Mouse (Mus musculus) embryonic facial prominence, embryonic 12.5 days (tissue): ENCODE measurements around the gene Rab40b. TPM values are rescaled to one million over a fixed set of nuclear protein-coding genes. Genes with fewer than 3 reads are reported as not detected.
A peak's percentile ranks its signal among the peaks of the same experiment; 100 is the strongest.

Experiments
- ATAC-seq: fragments of 200-750 bp; cut with Nextera tagmentation; 2 replicates; pipeline ENCODE4 v1.8.0; 2017; ENCODE audit not compliant: insufficient number of reproducible peaks, insufficient read depth, low FRiP score, low TSS enrichment
- H3K27ac ChIP-seq: fragments of 300-500 bp; sonication (generic); 2 replicates; pipeline ENCODE4 v1.5.1; 2016; ENCODE audit warnings: mild to moderate bottlenecking
- H3K27me3 ChIP-seq: fragments of 300-500 bp; sonication (generic); 2 replicates; pipeline ENCODE4 v1.6.1; 2016; ENCODE audit warnings: mild to moderate bottlenecking, moderate library complexity
- H3K36me3 ChIP-seq: fragments of 300-500 bp; sonication (generic); 2 replicates; pipeline ENCODE4 v1.6.1; 2016; ENCODE audit warnings: mild to moderate bottlenecking
- H3K4me1 ChIP-seq: fragments of 300-500 bp; sonication (generic); 2 replicates; pipeline ENCODE4 v1.6.1; 2016
- H3K4me2 ChIP-seq: fragments of 300-500 bp; sonication (generic); replicated peaks from 2 replicates; pipeline ENCODE4 v1.6.1; 2016; ENCODE audit warnings: mild to moderate bottlenecking, moderate library complexity
- H3K4me3 ChIP-seq: fragments of 300-500 bp; sonication (generic); 2 replicates; pipeline ENCODE4 v1.5.1; 2016; ENCODE audit warnings: mild to moderate bottlenecking
- H3K9ac ChIP-seq: fragments of 300-500 bp; sonication (generic); 2 replicates; pipeline ENCODE4 v1.6.1; 2016; ENCODE audit warnings: mild to moderate bottlenecking, moderate library complexity
- H3K9me3 ChIP-seq: fragments of 300-500 bp; sonication (generic); 2 replicates; pipeline ENCODE4 v1.6.1; 2016; ENCODE audit warnings: mild to moderate bottlenecking, moderate library complexity
- WGBS: fragments of 180-500 bp; shearing (Covaris S2); methylation state at CpG from one replicate; pipeline ENCODE4 v1.1.7; 2016; 5-methylcytosine and 5-hydroxymethylcytosine counted together
- polyA plus RNA-seq: library from polyadenylated mRNA; unstranded; fragments of >200 nt; fragmentation: Nextera tagmentation; extraction: Ambion mirVana; gene quantifications from 2 replicates; pipeline ENCODE4 v1.2.1, GENCODE M21; 2016

Gene Rab40b
- polyA plus RNA-seq, 1 experiment from 2014 or later: 8.9 TPM

DNA sequence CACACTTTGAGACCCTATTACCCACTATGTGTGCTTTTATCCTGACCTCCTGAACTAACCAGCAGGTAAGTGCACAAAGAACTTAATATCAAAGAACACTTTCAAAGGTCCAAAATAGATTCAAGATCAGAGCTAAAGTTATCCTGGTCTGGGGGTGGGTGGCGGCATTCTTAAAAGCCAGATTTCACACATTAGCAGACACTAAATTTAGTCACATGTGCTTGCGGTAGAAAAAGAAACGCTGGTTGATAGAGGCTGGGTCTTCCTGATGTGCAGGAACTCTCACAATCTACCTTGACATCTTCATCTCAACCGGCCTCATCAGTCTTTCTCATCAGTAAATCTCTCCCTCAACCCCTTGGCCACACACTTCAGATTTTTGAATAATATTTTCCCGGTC lies 26.7 kb upstream of the Rab40b start:
- no peaks in the 10 kb centered on the region for H3K4me1 ChIP-seq
- no peak for ATAC-seq
- H3K4me3 ChIP-seq: no peak overlapping the region
- no peaks in the 10 kb centered on the region for H3K9me3 ChIP-seq
- no peak overlapping the region for H3K4me2 ChIP-seq
- no peaks in the 10 kb centered on the region for H3K27me3 ChIP-seq
- WGBS: 89% methylated on average over 5 of the region's 5 CpGs
- H3K9ac ChIP-seq: no peak overlapping the region
- H3K36me3 ChIP-seq: no peaks in the 10 kb centered on the region
- H3K27ac ChIP-seq: no peak overlapping the region

DNA sequence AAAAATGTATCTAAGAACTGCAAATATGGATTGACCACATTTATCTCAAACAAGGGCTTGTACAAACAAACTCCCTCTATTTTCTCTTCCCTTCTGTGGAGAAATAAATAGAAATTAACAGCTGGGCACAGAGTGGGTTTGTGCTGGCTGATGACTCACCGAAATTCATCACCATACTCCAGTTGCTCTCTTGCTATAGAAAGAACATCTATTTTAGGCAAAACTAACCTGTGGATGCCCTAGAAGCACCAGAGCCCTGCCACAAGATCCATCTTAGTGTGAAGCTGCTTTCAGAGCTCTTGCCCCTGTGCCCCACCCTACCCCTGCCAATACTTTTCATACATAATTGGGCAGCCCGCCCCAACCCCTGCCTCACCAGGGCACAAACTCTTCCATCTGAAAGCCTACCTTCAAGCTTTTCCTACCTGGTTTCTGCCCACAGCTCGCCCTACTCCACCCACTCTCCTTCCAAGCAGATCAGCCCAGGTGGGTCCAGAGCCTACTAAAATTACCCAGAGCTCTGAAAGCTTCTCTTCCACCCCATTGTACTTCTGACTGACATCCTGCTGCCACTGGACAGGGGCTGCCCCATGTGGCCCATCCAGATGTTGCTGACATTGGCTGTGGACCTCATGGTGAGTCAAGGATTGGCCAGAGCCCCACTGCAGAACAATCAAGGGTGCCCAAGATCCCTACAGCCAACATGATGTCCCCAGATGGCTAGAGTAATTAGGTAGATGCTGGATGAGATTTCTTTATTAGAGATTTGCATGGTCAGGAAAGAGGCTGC lies 19.5 kb upstream of the Rab40b start:
- Histone ChIP-seq H3K4me3 (no peak overlapping the region), H3K4me2 (no peak overlapping the region), H3K27me3 (no peaks in the 10 kb centered on the region), H3K9ac (no peak overlapping the region), H3K4me1 (no peaks in the 10 kb centered on the region), H3K36me3 (no peaks in the 10 kb centered on the region), H3K9me3 (no peaks in the 10 kb centered on the region), H3K27ac (no peak overlapping the region)
- 60% methylated on average over 3 of the region's 3 CpGs for WGBS
- ATAC-seq: no peak

DNA sequence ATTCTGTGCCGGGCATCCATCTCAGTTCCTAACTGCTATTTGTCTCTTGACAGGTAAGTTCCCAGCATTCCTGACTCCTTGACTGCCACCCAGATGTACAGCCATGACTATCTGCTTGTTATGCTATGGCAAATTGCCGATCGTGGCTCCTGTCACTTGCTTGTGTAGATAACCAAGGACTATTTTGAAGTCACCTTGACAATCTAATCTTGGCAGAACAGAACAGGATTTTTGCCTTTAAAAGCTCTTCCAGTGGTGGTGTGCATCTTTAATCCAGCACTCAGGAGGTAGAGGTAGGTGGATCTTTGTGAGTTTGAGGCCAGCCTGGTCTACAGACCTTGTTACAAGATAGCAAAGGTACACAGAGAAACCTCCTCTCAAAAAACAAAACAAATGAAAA lies 4.4 kb upstream of the Rab40b start:
- no peak overlapping the region for H3K4me2 ChIP-seq
- no peak overlapping the region for H3K9ac ChIP-seq
- peaks cover 7% of the 10 kb centered on the region for H3K4me1 ChIP-seq
- no peak for ATAC-seq
- H3K27ac ChIP-seq: no peak overlapping the region
- 88% methylated on average over 3 of the region's 3 CpGs for WGBS
- no peak overlapping the region for H3K4me3 ChIP-seq
- H3K27me3 ChIP-seq: no peaks in the 10 kb centered on the region
- H3K36me3 ChIP-seq: no peaks in the 10 kb centered on the region
- H3K9me3 ChIP-seq: no peaks in the 10 kb centered on the region

DNA sequence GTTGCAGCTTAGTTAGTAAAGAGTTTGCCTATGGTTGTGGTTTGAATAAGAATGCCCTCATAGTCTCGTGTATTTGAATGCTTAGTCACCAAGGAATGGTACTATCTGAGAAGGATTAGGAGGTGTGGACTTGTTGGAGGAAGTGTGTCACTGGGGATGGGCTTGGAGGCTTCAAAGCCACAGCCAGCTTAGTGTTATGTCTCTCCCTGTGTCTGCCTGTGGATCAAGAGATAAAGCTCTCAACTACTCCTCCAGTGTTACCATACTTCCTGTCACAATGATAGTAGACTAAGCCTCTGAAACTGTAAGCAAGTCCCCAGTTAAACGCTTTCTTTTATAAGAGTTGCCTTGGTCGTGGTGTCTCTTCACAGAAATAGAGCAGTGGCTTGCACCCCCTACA lies 2.7 kb upstream of the Rab40b start:
- Histone ChIP-seq H3K9ac (no peak overlapping the region), H3K4me2 (no peak overlapping the region), H3K4me1 (peaks cover 13% of the 10 kb centered on the region), H3K4me3 (no peak overlapping the region), H3K27me3 (peaks cover 4% of the 10 kb centered on the region; the same call in 1 of the 2 replicates), H3K9me3 (no peaks in the 10 kb centered on the region), H3K36me3 (no peaks in the 10 kb centered on the region), H3K27ac (no peak overlapping the region)
- no peak for ATAC-seq
- WGBS: 59% methylated on average over 3 of the region's 3 CpGs

DNA sequence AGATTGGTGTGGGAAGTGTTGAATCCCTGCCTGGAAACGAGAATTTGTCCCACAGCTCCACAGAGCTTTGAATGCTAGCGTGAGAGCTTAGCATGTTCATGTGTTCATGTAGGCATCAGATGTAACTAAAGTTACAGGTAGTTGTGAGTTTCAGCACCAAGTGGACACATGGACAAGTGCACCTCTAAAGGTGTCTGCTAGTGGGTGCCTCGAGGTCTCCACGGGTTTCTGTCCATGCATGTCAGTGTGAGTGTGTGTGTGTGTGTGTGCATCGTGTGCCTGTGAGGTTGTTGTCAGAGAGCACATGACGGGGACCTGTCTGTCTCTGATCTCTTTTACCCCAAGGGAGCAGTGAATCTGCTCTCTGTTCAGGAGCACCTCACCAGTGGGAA lies 499 bp upstream of the Rab40b start:
- no peak overlapping the region for H3K27ac ChIP-seq
- H3K9ac ChIP-seq: no peak overlapping the region
- no peaks in the 10 kb centered on the region for H3K9me3 ChIP-seq
- H3K4me1 ChIP-seq: peaks cover 13% of the 10 kb centered on the region
- peak overlapping the region; percentile 87 for H3K4me2 ChIP-seq
- peak overlapping the region; percentile 60 for H3K4me3 ChIP-seq
- H3K27me3 ChIP-seq: peaks cover 4% of the 10 kb centered on the region; the same call in 1 of the 2 replicates
- ATAC-seq: no peak; the same call in 1 of the 2 replicates
- WGBS: 12% methylated on average over 6 of the region's 6 CpGs
- H3K36me3 ChIP-seq: no peaks in the 10 kb centered on the region

DNA sequence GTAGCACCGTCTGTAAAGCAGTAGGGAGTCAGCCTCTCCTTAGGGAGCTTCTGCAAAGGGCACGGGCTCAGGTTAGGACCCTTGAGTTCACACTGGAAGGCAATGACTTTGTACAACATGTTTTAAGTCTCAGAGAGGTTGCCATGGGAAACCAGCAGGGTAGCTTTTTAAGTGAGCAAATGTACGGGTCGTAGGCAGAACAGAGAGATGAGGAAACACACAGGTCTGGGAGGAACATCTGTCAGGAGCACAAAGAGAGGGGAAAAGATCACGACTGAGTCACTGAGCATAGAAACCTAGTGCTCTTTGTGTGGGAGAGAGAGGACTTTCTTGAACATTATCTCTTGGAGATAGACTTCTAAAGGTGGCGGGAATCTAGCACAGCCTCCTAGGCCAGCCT lies 7.8 kb downstream of the Rab40b start:
- H3K9ac ChIP-seq: no peak overlapping the region
- H3K27me3 ChIP-seq: no peaks in the 10 kb centered on the region
- no peak overlapping the region for H3K27ac ChIP-seq
- 66% methylated on average over 6 of the region's 6 CpGs for WGBS
- ATAC-seq: no peak
- no peak overlapping the region for H3K4me2 ChIP-seq
- no peak overlapping the region for H3K4me3 ChIP-seq
- H3K4me1 ChIP-seq: no peaks in the 10 kb centered on the region
- H3K36me3 ChIP-seq: no peaks in the 10 kb centered on the region
- H3K9me3 ChIP-seq: no peaks in the 10 kb centered on the region

DNA sequence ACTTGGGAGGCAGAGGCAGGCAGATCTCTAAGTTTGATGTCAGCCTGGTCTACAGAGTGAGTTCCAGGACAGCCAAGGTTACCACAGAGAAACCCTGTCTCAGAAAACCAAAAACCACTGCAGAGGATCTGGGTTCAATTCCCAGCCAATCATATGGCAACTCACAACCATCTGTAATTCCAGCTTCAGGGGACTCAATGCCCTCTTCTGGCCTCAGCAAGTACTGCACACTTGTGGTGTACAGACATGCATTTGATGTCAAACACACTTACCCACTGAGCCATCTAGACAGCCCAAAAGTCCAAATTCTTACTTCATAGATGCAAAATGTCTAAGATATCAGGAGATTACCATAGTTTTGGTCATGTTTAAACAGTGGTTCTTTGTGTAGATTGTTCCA lies 9.4 kb downstream of the Rab40b start:
- no peaks in the 10 kb centered on the region for H3K36me3 ChIP-seq
- no peak for ATAC-seq
- H3K4me2 ChIP-seq: no peak overlapping the region
- H3K4me1 ChIP-seq: no peaks in the 10 kb centered on the region
- no peak overlapping the region for H3K4me3 ChIP-seq
- no peaks in the 10 kb centered on the region for H3K27me3 ChIP-seq
- no peaks in the 10 kb centered on the region for H3K9me3 ChIP-seq
- H3K27ac ChIP-seq: no peak overlapping the region
- H3K9ac ChIP-seq: no peak overlapping the region

DNA sequence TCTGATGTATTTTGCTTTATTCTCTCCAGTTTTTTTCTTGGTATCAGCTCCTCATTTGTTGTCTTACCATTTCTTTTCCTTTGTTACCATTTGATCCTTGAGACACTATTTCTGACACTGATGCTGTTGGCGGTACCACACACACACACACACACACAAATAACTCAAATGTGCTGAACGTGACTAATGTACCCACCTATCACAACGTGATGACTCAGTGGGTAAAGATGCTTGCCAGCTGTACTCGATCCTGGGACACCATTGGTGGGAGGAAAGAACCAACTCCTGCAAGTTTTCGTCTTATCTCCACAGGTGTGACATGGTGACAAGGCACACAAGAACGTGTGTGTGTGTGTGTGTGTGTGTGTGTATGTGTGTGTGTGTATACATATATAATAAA lies 14.7 kb downstream of the Rab40b start:
- Histone ChIP-seq H3K4me2 (no peak overlapping the region), H3K9me3 (no peaks in the 10 kb centered on the region), H3K27me3 (no peaks in the 10 kb centered on the region), H3K4me1 (no peaks in the 10 kb centered on the region), H3K9ac (no peak overlapping the region), H3K27ac (no peak overlapping the region), H3K36me3 (no peaks in the 10 kb centered on the region), H3K4me3 (no peak overlapping the region)
- WGBS: 73% methylated on average over 6 of the region's 6 CpGs
- no peak for ATAC-seq

DNA sequence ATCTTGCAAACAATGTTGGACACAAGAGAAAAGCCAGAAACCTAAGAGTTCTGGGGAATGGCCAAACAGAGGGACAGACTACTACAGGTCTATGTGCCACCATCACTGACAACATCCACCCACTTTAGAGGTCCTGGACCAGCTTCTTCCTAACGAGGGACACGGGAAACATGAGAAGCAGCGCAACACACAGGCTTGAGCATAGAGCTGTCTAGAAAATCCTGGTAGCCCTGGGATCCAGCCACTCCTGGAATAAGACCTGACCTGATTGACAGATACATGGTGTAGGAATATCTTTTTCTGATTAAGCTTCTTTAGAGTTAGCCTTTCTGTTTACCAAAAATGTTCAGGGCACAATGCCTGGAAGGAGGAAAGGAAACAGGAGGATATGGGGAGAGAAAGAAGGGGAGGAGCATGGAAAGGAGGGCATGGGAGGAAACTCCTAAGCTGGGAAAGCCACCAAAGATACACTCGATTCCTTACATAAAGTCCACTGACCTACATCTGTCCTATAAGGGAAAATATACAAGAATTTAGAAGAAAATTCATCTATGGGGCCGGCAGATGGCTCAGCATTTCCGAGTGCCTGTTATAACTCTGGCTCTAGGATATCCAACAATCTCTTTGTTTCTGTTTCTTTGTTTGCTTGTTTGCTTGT lies 17.6 kb downstream of the Rab40b start:
- H3K27me3 ChIP-seq: no peaks in the 10 kb centered on the region
- no peak overlapping the region for H3K9ac ChIP-seq
- no peaks in the 10 kb centered on the region for H3K9me3 ChIP-seq
- no peak overlapping the region for H3K27ac ChIP-seq
- H3K4me1 ChIP-seq: no peaks in the 10 kb centered on the region
- H3K4me3 ChIP-seq: no peak overlapping the region
- no peak overlapping the region for H3K4me2 ChIP-seq
- no peaks in the 10 kb centered on the region for H3K36me3 ChIP-seq
- ATAC-seq: no peak
- WGBS: 76% methylated on average over 6 of the region's 6 CpGs

DNA sequence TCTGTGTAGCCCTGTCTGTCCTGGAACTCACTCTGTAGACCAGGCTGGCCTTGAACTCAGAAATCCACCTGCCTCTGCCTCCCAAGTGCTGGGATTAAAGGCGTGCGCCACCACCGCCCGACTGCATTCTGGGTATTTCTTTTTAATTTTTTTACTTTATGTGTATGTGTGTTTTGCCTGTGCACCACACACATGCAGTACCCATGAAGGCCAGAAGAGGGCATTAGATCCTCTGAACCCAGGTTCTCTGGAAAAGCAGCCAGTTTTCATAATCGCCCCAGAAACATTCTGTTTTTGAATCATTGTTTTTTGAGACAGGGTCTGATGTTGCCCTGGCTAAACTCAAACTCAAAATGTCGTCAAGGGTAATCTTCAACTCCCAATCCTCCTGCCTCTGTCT lies 18.4 kb downstream of the Rab40b start:
- Histone ChIP-seq H3K9me3 (no peaks in the 10 kb centered on the region), H3K4me3 (no peak overlapping the region), H3K9ac (no peak overlapping the region), H3K4me1 (no peaks in the 10 kb centered on the region), H3K27ac (no peak overlapping the region), H3K4me2 (no peak overlapping the region), H3K27me3 (no peaks in the 10 kb centered on the region), H3K36me3 (no peaks in the 10 kb centered on the region)
- WGBS: 63% methylated on average over 6 of the region's 6 CpGs
- ATAC-seq: no peak

DNA sequence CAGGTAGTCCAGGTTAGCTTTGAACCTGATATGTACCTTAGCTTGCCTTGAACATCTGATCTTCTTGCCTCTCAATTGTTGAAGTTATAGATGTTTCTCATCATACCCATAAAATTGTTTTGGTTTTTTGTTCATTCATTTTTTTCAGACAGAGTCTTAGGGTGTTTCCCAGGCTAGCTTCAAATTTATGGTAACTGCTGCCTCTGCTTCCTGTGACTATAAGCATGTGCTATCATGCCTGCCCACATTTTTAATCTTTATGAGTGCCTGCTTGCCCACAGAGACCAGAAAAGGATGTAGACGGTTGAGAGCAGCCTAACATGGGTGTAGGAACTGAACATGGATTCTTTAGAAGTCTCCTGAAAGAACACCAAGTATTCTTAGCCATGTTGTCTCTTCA lies 19.3 kb downstream of the Rab40b start:
- H3K4me3 ChIP-seq: no peak overlapping the region
- no peaks in the 10 kb centered on the region for H3K27me3 ChIP-seq
- H3K27ac ChIP-seq: no peak overlapping the region
- no peak overlapping the region for H3K4me2 ChIP-seq
- WGBS: 83% methylated on average over 1 of the region's 1 CpGs
- H3K9me3 ChIP-seq: no peaks in the 10 kb centered on the region
- no peak overlapping the region for H3K9ac ChIP-seq
- no peaks in the 10 kb centered on the region for H3K4me1 ChIP-seq
- ATAC-seq: no peak
- no peaks in the 10 kb centered on the region for H3K36me3 ChIP-seq

DNA sequence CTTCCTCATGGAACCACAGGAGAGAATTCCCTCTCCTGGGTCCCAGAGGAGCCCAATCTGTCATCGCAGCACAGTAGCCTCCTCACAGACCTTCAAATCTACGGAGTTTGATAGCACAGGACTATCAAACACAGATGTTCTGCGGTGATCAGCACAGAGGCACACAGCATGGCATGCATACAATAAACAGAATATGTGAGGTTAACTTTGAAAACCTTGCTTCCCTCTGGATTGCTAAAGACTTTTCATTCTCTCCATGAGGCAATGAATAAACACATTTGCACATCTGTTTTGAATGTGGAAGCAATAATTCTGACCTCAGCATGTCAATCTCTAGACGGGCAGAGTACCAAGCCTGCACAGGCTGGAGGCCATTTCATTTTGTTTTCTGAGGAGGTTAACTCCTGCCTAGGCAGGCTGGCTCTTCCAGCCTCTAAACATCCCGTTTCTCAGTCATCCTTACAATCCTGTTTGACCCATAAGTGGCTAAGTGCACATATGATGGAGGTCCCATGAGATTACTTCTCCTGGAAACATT lies 20.8 kb downstream of the Rab40b start:
- no peak for ATAC-seq
- H3K27ac ChIP-seq: 0 out of 2 replicates have a peak overlapping the region, but pooled peaks have one; percentile 25
- no peaks in the 10 kb centered on the region for H3K9me3 ChIP-seq
- H3K4me2 ChIP-seq: no peak overlapping the region
- no peaks in the 10 kb centered on the region for H3K27me3 ChIP-seq
- H3K9ac ChIP-seq: no peak overlapping the region
- H3K36me3 ChIP-seq: no peaks in the 10 kb centered on the region
- H3K4me1 ChIP-seq: no peaks in the 10 kb centered on the region
- H3K4me3 ChIP-seq: no peak overlapping the region
- WGBS: 37% methylated on average over 5 of the region's 5 CpGs
